Mouse (Mus musculus) liver, postnatal 0 days (tissue): ENCODE measurements around the gene Uvssa.

ENCODE experiments used
- CTCF ChIP-seq: sonication (generic); IDR thresholded peaks from 2 replicates; pipeline ENCODE4 v1.5.1; 2016; ENCODE audit warnings: antibody characterized with exemption, low read depth
- EP300 ChIP-seq: IDR thresholded peaks from 2 replicates; pipeline ENCODE4 v1.6.1; 2016; ENCODE audit warnings: antibody characterized with exemption, low read depth, mild to moderate bottlenecking

DNA sequence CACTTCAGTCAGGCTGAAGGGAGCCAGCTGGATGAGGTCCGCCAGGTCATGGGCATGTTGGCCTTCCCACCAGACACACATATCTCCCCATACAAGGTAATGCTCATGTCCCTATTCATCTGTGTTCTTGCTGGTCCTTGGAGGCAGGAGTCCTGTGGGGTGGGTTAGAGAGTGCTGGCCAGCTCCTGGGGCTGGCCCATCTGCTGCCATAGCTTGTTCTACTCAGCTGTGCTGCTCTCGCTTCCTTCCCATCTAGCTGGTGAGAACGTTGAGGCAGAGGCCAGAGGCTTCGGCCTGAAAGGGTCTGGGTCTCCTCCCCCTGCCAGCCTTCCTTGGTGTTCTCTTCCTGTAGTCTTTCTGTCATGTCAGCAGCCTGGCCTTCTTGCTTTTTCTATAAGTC is 9.7 kb upstream of the Uvssa start:
- TF ChIP-seq CTCF (no peak), EP300 (no peak)
